Mouse (Mus musculus) C2C12 (cell line): ENCODE data around the gene Ift27. TPM values are rescaled to one million over a fixed set of nuclear protein-coding genes. Genes with fewer than 3 reads are reported as not detected.

Source experiments
- H3K27me3 ChIP-seq: one replicate; pipeline ENCODE4 v1.6.1; 2011; ENCODE audit not compliant: control insufficient read depth, insufficient read depth, insufficient read length
- H3K36me3 ChIP-seq: one replicate; pipeline ENCODE4 v1.6.1; 2011; ENCODE audit not compliant: control insufficient read depth, insufficient read depth
- H3K4me3 ChIP-seq: one replicate; pipeline ENCODE4 v1.5.1; 2011; ENCODE audit warnings: mild to moderate bottlenecking, control low read depth; ENCODE audit not compliant: poor library complexity, insufficient read depth, severe bottlenecking
- H3K79me2 ChIP-seq: one replicate; pipeline ENCODE4 v1.6.1; 2011; ENCODE audit not compliant: control insufficient read depth, insufficient read depth
- H3K79me3 ChIP-seq: one replicate; pipeline ENCODE4 v1.6.1; 2011; ENCODE audit warnings: low read depth, control low read depth
- H3ac ChIP-seq: one replicate; pipeline ENCODE3; 2011; ENCODE audit warnings: low read depth; ENCODE audit not compliant: control insufficient read depth, insufficient read length
- CEBPB ChIP-seq: IDR thresholded peaks from one replicate; pipeline ENCODE4 v1.6.1; 2011; ENCODE audit warnings: low read depth, mild to moderate bottlenecking, control low read depth, moderate library complexity
- CTCF ChIP-seq: IDR thresholded peaks from one replicate; pipeline ENCODE4 v1.5.1; 2011; ENCODE audit not compliant: control insufficient read depth, insufficient read depth, insufficient read length
- FOSL1 ChIP-seq: IDR thresholded peaks from one replicate; pipeline ENCODE4 v1.8.0; 2011; ENCODE audit warnings: mild to moderate bottlenecking, low read length; ENCODE audit not compliant: poor library complexity, insufficient read depth, severe bottlenecking
- MAX ChIP-seq: IDR thresholded peaks from one replicate; pipeline ENCODE4 v1.6.1; 2011; ENCODE audit warnings: mild to moderate bottlenecking, control low read depth
- MYOD1 ChIP-seq: IDR thresholded peaks from one replicate; pipeline ENCODE4 v1.6.1; 2011; ENCODE audit warnings: low read depth; ENCODE audit not compliant: control insufficient read depth, insufficient read length
- MYOG ChIP-seq: IDR thresholded peaks from one replicate; pipeline ENCODE4 v1.6.1; 2011; ENCODE audit not compliant: control insufficient read depth, insufficient read length; ENCODE audit errors: extremely low read depth
- USF1 ChIP-seq: IDR thresholded peaks from one replicate; pipeline ENCODE4 v1.6.1; 2011; ENCODE audit warnings: low read depth, mild to moderate bottlenecking, control low read depth, moderate library complexity
- polyA plus RNA-seq: library from polyadenylated mRNA; unstranded; fragments of >200 nt; fragmentation: generic; extraction: Trizol; gene quantifications from one replicate; pipeline ENCODE4 v1.2.1, GENCODE M21; 2012; ENCODE audit warnings: missing spikeins

Ift27 gene
- polyA plus RNA-seq, 1 experiment: 34.5 TPM

DNA sequence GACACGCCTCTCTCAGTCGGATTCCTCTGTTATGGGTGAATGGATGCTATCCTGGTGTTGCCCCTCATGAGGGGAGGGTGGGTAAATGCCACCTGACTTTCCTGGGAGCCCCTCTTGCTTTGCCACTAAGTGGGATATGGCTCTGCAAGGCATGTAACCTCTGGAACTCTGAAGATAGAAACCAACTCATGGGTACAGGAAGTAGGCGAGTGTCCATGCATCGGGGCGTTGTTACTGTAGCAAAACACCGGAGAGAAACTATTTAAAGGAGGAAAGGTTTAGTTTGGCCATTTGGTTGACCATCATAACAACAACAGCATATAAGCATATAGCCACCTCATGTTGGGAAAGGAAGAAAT, 959 bp upstream of the Ift27 start:
- H3K79me2 ChIP-seq: no peaks in the 10 kb centered on the region
- H3K27me3 ChIP-seq: peaks cover 10% of the 10 kb centered on the region
- peak overlapping the region; percentile 27 for H3K4me3 ChIP-seq
- no peak overlapping the region for H3ac ChIP-seq
- TF ChIP-seq USF1: no peak
- TF ChIP-seq FOSL1: no peak
- no peak for TF ChIP-seq CEBPB
- no peak for TF ChIP-seq MAX
- no peak for TF ChIP-seq CTCF
- TF ChIP-seq MYOG: no peak
- TF ChIP-seq MYOD1: no peak
- no peaks in the 10 kb centered on the region for H3K36me3 ChIP-seq
- H3K79me3 ChIP-seq: no peaks in the 10 kb centered on the region

DNA sequence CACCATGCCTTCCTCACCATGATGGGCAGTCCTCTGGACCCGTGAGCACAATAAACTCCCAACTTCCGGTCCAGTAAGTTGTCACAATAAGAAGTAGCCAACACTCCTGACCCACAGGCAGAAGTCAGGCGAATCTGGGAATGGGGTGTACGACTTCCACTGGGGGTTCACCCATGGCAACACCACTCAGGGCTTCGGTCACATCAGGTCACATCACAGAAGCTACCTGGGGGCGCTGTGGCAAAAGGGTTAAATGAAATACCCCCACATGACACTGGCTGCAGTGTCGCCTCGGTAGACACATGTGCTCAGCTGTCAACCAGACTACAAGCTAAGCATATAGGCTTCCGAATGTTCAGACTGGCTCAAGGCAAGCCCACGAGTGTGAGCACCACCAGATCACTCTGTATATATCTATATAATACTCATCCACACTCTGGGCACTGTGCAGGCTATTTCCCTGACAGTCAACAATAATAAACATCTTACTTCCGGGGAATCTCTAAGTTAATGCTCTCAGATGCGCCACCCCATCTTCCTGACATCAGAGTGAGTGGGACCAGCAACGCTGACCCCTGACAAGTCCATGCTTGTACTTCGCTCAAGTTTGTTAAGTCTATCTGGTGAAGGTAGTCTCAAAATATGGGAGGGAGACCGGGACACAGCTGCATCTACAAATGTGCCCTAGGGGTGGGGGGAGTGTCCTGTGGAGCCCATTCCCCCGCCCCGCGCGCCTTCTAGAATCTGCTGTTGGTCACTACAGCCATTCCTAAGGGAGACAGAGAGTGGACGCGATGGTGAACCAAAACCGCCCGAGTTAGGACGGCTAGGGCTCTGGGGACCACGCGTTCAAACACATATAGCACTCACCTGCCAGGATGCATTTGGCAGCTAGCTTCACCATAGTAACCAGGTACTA, 749 bp downstream of the Ift27 start:
- peaks cover 3% of the 10 kb centered on the region for H3K27me3 ChIP-seq
- no peaks in the 10 kb centered on the region for H3K79me3 ChIP-seq
- TF ChIP-seq MYOG (no peak), MAX (no peak), CEBPB (no peak), MYOD1 (no peak), CTCF (no peak), FOSL1 (no peak), USF1 (no peak)
- H3K36me3 ChIP-seq: no peaks in the 10 kb centered on the region
- peak overlapping the region; percentile 83 for H3ac ChIP-seq
- peak overlapping the region; percentile 50 for H3K4me3 ChIP-seq
- H3K79me2 ChIP-seq: no peaks in the 10 kb centered on the region

DNA sequence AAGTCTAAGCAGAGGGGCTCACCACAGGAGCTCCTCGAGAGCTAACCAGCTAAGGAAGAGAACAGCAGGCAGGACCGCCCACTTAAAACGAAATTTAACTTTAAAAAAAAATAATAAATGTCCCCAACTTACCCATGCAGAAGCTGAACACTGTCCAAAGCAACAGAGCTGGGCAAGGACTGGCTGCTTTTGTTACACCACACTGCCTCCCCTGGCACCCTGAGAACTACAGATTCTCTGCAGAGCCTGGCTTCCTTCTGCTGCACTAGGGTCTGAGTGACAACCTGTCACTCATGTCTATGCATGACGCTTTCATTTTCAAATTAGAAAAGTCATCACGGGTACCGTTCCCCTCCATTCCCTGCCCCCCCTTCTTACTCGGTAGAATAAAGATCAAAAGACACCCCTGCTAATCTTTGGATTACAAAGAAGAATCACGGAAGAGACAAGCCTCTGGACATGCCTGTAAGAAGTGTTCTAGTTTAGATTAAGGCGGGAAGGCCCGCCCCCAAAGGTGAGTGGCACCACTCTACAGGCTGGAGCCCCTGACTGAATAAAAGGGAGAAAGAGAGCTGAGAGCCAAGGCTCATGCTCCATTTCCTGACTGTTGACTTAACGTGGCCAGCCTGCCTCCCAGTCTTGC, 1.5 kb downstream of the Ift27 start:
- Histone ChIP-seq H3ac (no peak overlapping the region), H3K27me3 (peaks cover 3% of the 10 kb centered on the region), H3K4me3 (no peak overlapping the region), H3K79me3 (no peaks in the 10 kb centered on the region), H3K36me3 (no peaks in the 10 kb centered on the region), H3K79me2 (no peaks in the 10 kb centered on the region)
- TF ChIP-seq MYOD1 (no peak), MYOG (no peak), MAX (no peak), FOSL1 (no peak), CEBPB (no peak), CTCF (no peak), USF1 (no peak)

DNA sequence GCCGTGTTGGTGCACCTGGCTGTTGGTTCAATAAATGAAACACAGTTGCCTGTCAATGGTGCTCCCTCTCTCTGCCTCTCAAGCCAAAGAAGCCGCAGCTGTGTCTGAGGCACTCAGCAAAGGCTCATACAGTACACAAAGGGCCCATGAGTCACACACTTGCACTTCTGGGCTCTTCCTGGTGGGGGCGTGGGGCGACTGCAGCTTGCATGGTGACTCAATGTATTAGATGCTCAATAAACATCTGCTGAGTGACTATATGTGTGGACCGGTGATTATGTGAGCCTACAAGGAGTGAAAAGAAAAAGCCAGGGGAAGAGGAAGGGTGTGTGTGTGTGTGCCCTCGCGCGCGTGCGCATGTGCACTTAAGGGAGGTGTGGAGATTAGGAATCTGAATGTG, 2.3 kb downstream of the Ift27 start:
- Histone ChIP-seq H3K4me3 (no peak overlapping the region), H3ac (no peak overlapping the region), H3K79me3 (no peaks in the 10 kb centered on the region), H3K36me3 (no peaks in the 10 kb centered on the region), H3K27me3 (no peaks in the 10 kb centered on the region), H3K79me2 (no peaks in the 10 kb centered on the region)
- TF ChIP-seq MYOG: no peak
- no peak for TF ChIP-seq FOSL1
- no peak for TF ChIP-seq MAX
- no peak for TF ChIP-seq CEBPB
- TF ChIP-seq MYOD1: no peak
- TF ChIP-seq CTCF: no peak
- no peak for TF ChIP-seq USF1

DNA sequence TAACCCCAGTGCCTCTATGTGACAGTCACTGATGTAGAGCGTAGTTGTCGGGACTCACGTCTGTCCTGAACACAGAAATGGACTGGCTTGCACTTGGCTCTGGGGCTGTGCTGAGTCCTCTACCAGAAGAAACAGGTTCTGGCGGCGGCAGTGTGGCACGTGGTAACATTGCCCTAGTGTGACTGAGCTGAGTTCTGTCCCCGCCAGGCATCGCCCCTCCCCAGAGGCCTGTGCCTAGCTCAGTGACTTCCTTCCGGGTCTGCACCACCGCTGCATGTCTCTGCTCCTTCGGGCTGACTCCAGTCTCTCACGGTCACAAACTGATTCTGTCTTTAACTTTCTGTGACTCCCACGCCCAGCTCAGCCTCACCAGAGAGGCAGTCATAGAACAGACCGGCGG, 3.2 kb downstream of the Ift27 start:
- H3K4me3 ChIP-seq: no peak overlapping the region
- no peaks in the 10 kb centered on the region for H3K79me3 ChIP-seq
- H3K36me3 ChIP-seq: no peaks in the 10 kb centered on the region
- H3ac ChIP-seq: no peak overlapping the region
- no peaks in the 10 kb centered on the region for H3K79me2 ChIP-seq
- no peaks in the 10 kb centered on the region for H3K27me3 ChIP-seq
- TF ChIP-seq MAX: no peak
- TF ChIP-seq CTCF: no peak
- TF ChIP-seq USF1: no peak
- TF ChIP-seq MYOD1: no peak
- TF ChIP-seq MYOG: no peak
- TF ChIP-seq FOSL1: no peak
- TF ChIP-seq CEBPB: no peak
